Mouse (Mus musculus) lung, embryonic 15.5 days (tissue): ENCODE data around the gene Gm2663. TPM values are rescaled to one million over a fixed set of nuclear protein-coding genes. Genes with fewer than 3 reads are reported as not detected.
"Not testable (repeated sequence)": the region's sequence is repeated elsewhere in the genome, so short reads cannot be mapped to it uniquely, and the experiment has no call there.

ENCODE experiments used
- ATAC-seq: fragments of 200-750 bp; cut with Nextera tagmentation; 2 replicates; pipeline ENCODE4 v1.8.0; 2017; ENCODE audit warnings: moderate number of reproducible peaks, borderline replicate concordance; ENCODE audit not compliant: low FRiP score, low TSS enrichment; ENCODE audit errors: extremely low read depth
- H3K27ac ChIP-seq: fragments of 300-500 bp; sonication (generic); 2 replicates; pipeline ENCODE4 v1.5.1; 2015; ENCODE audit warnings: moderate library complexity, mild to moderate bottlenecking, inconsistent platforms
- H3K27me3 ChIP-seq: fragments of 300-500 bp; sonication (generic); 2 replicates; pipeline ENCODE4 v1.6.1; 2015; ENCODE audit warnings: inconsistent platforms
- H3K36me3 ChIP-seq: fragments of 300-500 bp; sonication (generic); 2 replicates; pipeline ENCODE4 v1.6.1; 2015; ENCODE audit warnings: inconsistent platforms
- H3K4me1 ChIP-seq: fragments of 300-500 bp; sonication (generic); 2 replicates; pipeline ENCODE4 v1.6.1; 2015; ENCODE audit warnings: inconsistent platforms
- H3K4me2 ChIP-seq: fragments of 300-500 bp; sonication (generic); 2 replicates; pipeline ENCODE4 v1.6.1; 2015; ENCODE audit warnings: inconsistent platforms, mild to moderate bottlenecking, moderate library complexity
- H3K4me3 ChIP-seq: fragments of 300-500 bp; sonication (generic); 2 replicates; pipeline ENCODE4 v1.5.1; 2015; ENCODE audit warnings: mild to moderate bottlenecking, inconsistent platforms
- H3K9ac ChIP-seq: fragments of 300-500 bp; sonication (generic); 2 replicates; pipeline ENCODE4 v1.6.1; 2015; ENCODE audit warnings: inconsistent platforms
- H3K9me3 ChIP-seq: fragments of 300-500 bp; sonication (generic); 2 replicates; pipeline ENCODE4 v1.6.1; 2016; ENCODE audit warnings: inconsistent platforms
- WGBS: fragments of 180-500 bp; shearing (Covaris S2); methylation state at CpG from one replicate; pipeline ENCODE4 v1.1.7; 2015; 5-methylcytosine and 5-hydroxymethylcytosine counted together
- polyA plus RNA-seq: library from polyadenylated mRNA; unstranded; fragments of >200 nt; fragmentation: Nextera tagmentation; extraction: Ambion mirVana; gene quantifications from 2 replicates; pipeline ENCODE4 v1.2.1, GENCODE M21; 2015

The Gm2663 gene
- polyA plus RNA-seq, 1 experiment from 2014 or later = not detected

- Histone ChIP-seq H3K27ac (no peak overlapping the region), H3K4me1 (no peaks in the 10 kb centered on the region), H3K9me3 (no peaks in the 10 kb centered on the region), H3K9ac (no peak overlapping the region), H3K4me2 (no peak overlapping the region), H3K36me3 (no peaks in the 10 kb centered on the region), H3K4me3 (no peak overlapping the region), H3K27me3 (no peaks in the 10 kb centered on the region)
- ATAC-seq = no peak
- WGBS = 77% methylated on average over 2 of the region's 2 CpGs
Measured at GRCm38 (mm10) chr6:41019140-41019539, 19.9 kb upstream of the Gm2663 start.

DNA sequence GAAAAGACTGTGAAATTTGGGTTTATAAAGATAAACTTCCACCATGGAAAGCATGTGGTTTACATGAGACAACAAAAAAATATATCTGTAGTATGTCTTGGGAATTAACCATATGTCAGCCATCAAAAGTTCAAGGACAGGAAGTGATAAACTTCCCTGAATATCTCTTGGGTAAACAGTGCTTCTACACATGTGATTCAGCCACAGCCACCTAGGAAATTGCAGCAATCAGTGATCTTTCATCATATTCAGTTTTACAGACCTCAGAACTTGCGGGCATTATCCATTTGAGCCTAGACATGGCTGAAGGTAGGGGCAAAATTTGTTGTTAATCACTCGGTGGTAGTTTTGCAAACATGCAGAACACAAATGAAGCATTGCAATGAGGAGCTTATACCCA lies 19.4 kb upstream of the Gm2663 start:
- 65% methylated on average over 2 of the region's 2 CpGs for WGBS
- Histone ChIP-seq H3K27me3 (no peaks in the 10 kb centered on the region), H3K4me3 (no peak overlapping the region), H3K9ac (no peak overlapping the region), H3K4me2 (no peak overlapping the region), H3K4me1 (no peaks in the 10 kb centered on the region), H3K27ac (no peak overlapping the region), H3K36me3 (no peaks in the 10 kb centered on the region), H3K9me3 (no peaks in the 10 kb centered on the region)
- no peak for ATAC-seq

GRCm38 (mm10) chr6:41015065-41015464 lies 15.8 kb upstream of the Gm2663 start:
- no peaks in the 10 kb centered on the region for H3K4me1 ChIP-seq
- H3K36me3 ChIP-seq = no peaks in the 10 kb centered on the region
- H3K9ac ChIP-seq = no peak overlapping the region
- no peak overlapping the region for H3K4me2 ChIP-seq
- no peaks in the 10 kb centered on the region for H3K27me3 ChIP-seq
- H3K4me3 ChIP-seq = no peak overlapping the region
- ATAC-seq = no peak
- WGBS = 59% methylated on average over 4 of the region's 4 CpGs
- no peak overlapping the region for H3K27ac ChIP-seq
- no peaks in the 10 kb centered on the region for H3K9me3 ChIP-seq

DNA sequence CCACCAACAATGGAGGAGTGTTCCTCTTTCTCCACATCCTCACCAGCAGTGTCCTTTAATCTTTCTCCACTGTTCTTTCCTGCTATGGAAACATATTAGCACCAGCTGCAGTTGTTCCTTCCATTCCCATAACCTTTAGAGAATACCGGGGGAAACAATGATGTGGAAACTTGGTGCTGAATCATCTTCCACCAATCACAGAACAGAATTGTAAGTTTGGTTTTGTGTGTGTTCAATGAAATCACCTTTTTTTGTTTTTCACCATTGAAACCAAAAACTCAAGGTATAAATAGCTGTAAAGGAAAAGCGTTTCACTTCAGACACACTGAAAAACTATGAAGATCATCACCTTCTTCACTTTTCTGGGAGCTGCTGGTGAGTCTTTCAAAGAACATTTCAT lies 34.8 kb downstream of the Gm2663 start, which contains the start of gene 1810009J06Rik:
Gene 1810009J06Rik (plus strand): TSS at position 301 of the 400 bp plus-strand sequence.
- H3K9me3 ChIP-seq, H3K27ac ChIP-seq, H3K4me1 ChIP-seq, H3K9ac ChIP-seq, H3K27me3 ChIP-seq, H3K4me2 ChIP-seq, ATAC-seq, H3K4me3 ChIP-seq, H3K36me3 ChIP-seq: not testable (repeated sequence)
- WGBS = 85% methylated on average over 2 of the region's 2 CpGs

DNA sequence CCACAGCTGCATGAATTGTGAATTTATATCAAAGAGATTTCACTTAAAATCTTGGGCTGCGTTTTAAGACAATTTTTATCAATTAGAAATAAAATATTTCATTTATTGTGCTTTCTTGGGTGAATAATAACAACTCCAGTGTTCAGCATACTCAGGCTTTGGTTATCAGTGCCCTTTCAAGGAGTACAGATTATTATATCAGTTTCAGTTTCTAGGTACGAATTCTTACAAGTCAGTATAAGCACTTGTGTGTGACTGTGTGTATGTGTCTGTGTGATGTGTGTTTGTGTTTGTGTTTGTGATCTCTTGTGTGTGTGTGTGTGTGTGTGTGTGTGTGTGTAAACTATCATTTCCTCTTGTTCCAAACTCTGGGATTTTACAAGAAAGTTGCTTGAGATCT lies 45.6 kb downstream of the Gm2663 start:
- WGBS = 40% methylated on average over 2 of the region's 2 CpGs
- H3K4me3 ChIP-seq = no peak overlapping the region
- ATAC-seq = no peak
- no peaks in the 10 kb centered on the region for H3K27me3 ChIP-seq
- no peak overlapping the region for H3K4me2 ChIP-seq
- no peaks in the 10 kb centered on the region for H3K9me3 ChIP-seq
- no peaks in the 10 kb centered on the region for H3K4me1 ChIP-seq
- H3K9ac ChIP-seq = no peak overlapping the region
- H3K36me3 ChIP-seq = no peaks in the 10 kb centered on the region
- H3K27ac ChIP-seq = no peak overlapping the region

DNA sequence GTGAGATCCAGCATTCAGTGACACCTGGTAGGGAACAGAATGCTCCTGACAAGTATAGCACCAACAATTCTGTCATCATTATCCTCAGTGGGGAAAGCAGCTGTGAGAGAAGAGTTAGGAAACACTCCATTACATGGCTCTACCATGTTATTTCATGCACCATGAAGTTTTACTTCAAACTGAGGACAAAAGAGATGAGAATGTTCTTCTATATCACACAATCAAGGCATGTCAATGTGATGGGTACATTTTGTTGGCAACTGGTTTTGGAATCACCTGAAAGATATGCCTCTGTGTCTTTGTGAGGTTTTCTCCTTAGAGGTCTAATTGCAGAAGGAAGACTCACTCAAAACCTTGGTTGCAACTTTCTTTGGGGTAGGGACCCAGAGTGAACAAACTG lies 47.5 kb downstream of the Gm2663 start, which contains the start of gene Gm4744:
Gene Gm4744 (minus strand): TSS at position 101 of the 400 bp plus-strand sequence.
- Histone ChIP-seq H3K4me1 (no peaks in the 10 kb centered on the region), H3K27ac (no peak within 1 kb of the TSS)
- ATAC-seq = no peak

More for the DNA sequence above, 47.5 kb downstream of the Gm2663 start, which contains the start of gene Gm4744:
- Histone ChIP-seq H3K36me3 (no peaks in the 10 kb centered on the region), H3K4me3 (no peak within 1 kb of the TSS), H3K9ac (no peak within 1 kb of the TSS), H3K4me2 (no peak within 1 kb of the TSS), H3K27me3 (no peaks in the 10 kb centered on the region), H3K9me3 (no peaks in the 10 kb centered on the region)

Other genes with a start within 250 kb of the Gm2663 start
- gene Moxd2, start 112.0 kb downstream of the Gm2663 start, polyA plus RNA-seq = not detected in 2 replicates
- not detected in 2 replicates for gene Prss58, start 99.1 kb downstream of the Gm2663 start, polyA plus RNA-seq
- not detected in 2 replicates for gene 1700074P13Rik, start 58.9 kb downstream of the Gm2663 start, polyA plus RNA-seq
- not detected in 2 replicates for gene Gm4744, start 47.6 kb downstream of the Gm2663 start, polyA plus RNA-seq
- gene 1810009J06Rik, start 34.7 kb downstream of the Gm2663 start, polyA plus RNA-seq = not detected in 2 replicates
- gene 2210010C04Rik, start 36.0 kb upstream of the Gm2663 start, polyA plus RNA-seq = 0.08 TPM in 1 of 2 replicates, not detected in the other